Mouse (Mus musculus): ENCODE measurements around the gene Chn2. TPM values are rescaled to one million over a fixed set of nuclear protein-coding genes. Genes with fewer than 3 reads are reported as not detected.

Chn2 gene
- total and polyA plus RNA-seq, 3 experiments, result not detected

DNA sequence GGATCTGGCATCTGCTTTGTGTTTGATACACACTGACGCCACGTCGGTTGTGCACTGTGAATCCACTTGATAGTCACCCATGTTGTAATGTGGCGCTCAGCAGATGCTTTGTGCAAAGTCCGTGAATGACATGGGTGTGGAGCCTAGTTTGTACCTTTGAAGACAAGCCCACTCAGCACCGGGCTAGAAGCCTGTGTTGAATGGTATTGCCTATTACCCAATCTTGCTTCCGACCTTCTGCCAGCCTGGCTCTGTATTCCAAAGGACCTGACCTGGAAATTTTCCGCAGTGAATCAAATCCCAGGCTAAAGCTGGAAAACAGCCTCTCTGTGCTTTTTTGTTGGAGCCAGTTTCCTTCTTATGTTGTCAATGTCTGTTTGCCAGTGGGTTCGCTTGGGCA, 197.1 kb downstream of the Chn2 start:
- TF ChIP-seq BHLHE40 (IDR thresholded peaks at IDR 0.05; ENCODE audit: borderline replicate concordance, low read depth, low read length) (no peak), ZKSCAN1 (IDR thresholded peaks at IDR 0.05; ENCODE audit: low read depth, low read length) (no peak), USF1 (IDR thresholded peaks at IDR 0.05; ENCODE audit: low read depth, low read length) (no peak), RAD21 (IDR thresholded peaks at IDR 0.05; ENCODE audit: low read depth, low read length) (no peak), ETS1 (IDR thresholded peaks at IDR 0.05; ENCODE audit: low read depth, low read length) (no peak), E2F4 (IDR thresholded peaks at IDR 0.05; ENCODE audit: borderline replicate concordance, low read depth, low read length) (no peak), MEF2A (IDR thresholded peaks at IDR 0.05; ENCODE audit: extremely low read depth, insufficient replicate concordance, low read depth, low read length, poor library complexity, severe bottlenecking) (no peak), POLR2AphosphoS2 (IDR thresholded peaks at IDR 0.05; ENCODE audit: low read length) (no peak), MXI1 (IDR thresholded peaks at IDR 0.05; ENCODE audit: low read depth, low read length) (no peak), KAT2A (conservative IDR thresholded peaks at IDR 0.05; ENCODE audit: low read depth, low read length) (no peak), UBTF (IDR thresholded peaks at IDR 0.05; ENCODE audit: borderline replicate concordance, insufficient read depth, low read depth, low read length) (no peak), MAX (IDR thresholded peaks at IDR 0.05; ENCODE audit: low read length) (no peak), TCF12 (IDR thresholded peaks at IDR 0.05; ENCODE audit: low read depth, low read length) (no peak), CHD2 (IDR thresholded peaks at IDR 0.05; ENCODE audit: low read length) (no peak), MAFK (IDR thresholded peaks at IDR 0.05; ENCODE audit: borderline replicate concordance, low read depth, low read length) (no peak), POLR2A (IDR thresholded peaks at IDR 0.05; ENCODE audit: control insufficient read depth in 1 of 2, insufficient read depth in 1 of 2, low read depth in 1 of 2, low read length in 2 of 2, poor library complexity in 1 of 2) (no peak), MYC (IDR thresholded peaks at IDR 0.05; ENCODE audit: low read depth, low read length) (no peak), GABPA (IDR thresholded peaks at IDR 0.05; ENCODE audit: low read depth, low read length) (no peak), MAZ (IDR thresholded peaks at IDR 0.05; ENCODE audit: low read depth, low read length) (no peak), HCFC1 (IDR thresholded peaks at IDR 0.05; ENCODE audit: low read depth, low read length) (no peak)
- Histone ChIP-seq H3K79me2 (ENCODE audit: control insufficient read depth, insufficient read depth, low read length, poor library complexity) (no peaks in the 10 kb centered on the region), H3K27ac (ENCODE audit: control insufficient read depth, low read depth, low read length) (no peak overlapping the region), H3K9ac (ENCODE audit: control insufficient read depth, low read depth, low read length, poor library complexity, severe bottlenecking) (no peak overlapping the region), H3K4me3 (ENCODE audit: control insufficient read depth in 1 of 2, insufficient read depth in 1 of 2, low read depth in 2 of 2, low read length in 2 of 2) (no peak overlapping the region), H3K4me1 (ENCODE audit: control insufficient read depth in 1 of 2, insufficient read depth in 2 of 2, low read length in 2 of 2) (no peaks in the 10 kb centered on the region), H3K9me3 (replicated peaks; ENCODE audit: insufficient read depth, low read length) (no peaks in the 10 kb centered on the region), H3K27me3 (ENCODE audit: control insufficient read depth in 1 of 2, insufficient read depth in 2 of 2, low read length in 2 of 2) (no peaks in the 10 kb centered on the region), H3K36me3 (ENCODE audit: control insufficient read depth in 1 of 2, insufficient read depth in 2 of 2, low read length in 2 of 2) (no peaks in the 10 kb centered on the region)
- no peak for DNase-seq (ENCODE audit: low read depth, low spot score)

DNA sequence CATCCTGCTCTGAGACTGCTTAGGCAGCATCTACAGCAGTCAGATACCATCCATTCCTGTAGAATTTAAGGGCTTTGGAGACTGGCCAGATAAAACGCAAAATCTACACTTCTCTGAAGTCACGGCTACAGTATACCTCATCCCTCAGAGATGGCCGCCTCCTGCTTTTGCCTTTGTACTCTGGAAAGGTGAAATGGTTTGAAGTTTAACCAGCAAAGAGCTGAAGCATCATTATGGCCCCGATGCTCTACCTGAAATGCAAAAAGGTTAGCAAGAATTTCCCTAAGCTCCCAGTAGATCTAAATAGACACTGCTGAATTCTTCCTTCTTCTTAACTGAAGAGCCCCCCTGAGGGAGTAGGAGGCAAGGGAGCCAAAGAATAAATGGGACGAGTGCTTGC, 202.4 kb downstream of the Chn2 start:
- Histone ChIP-seq H3K36me3 (ENCODE audit: control insufficient read depth in 1 of 2, insufficient read depth in 2 of 2, low read length in 2 of 2) (no peaks in the 10 kb centered on the region), H3K27ac (ENCODE audit: control insufficient read depth, low read depth, low read length) (no peak overlapping the region), H3K4me3 (ENCODE audit: control insufficient read depth in 1 of 2, insufficient read depth in 1 of 2, low read depth in 2 of 2, low read length in 2 of 2) (no peak overlapping the region), H3K4me1 (ENCODE audit: control insufficient read depth in 1 of 2, insufficient read depth in 2 of 2, low read length in 2 of 2) (no peaks in the 10 kb centered on the region), H3K9me3 (replicated peaks; ENCODE audit: insufficient read depth, low read length) (no peaks in the 10 kb centered on the region), H3K9ac (ENCODE audit: control insufficient read depth, low read depth, low read length, poor library complexity, severe bottlenecking) (no peak overlapping the region), H3K79me2 (ENCODE audit: control insufficient read depth, insufficient read depth, low read length, poor library complexity) (no peaks in the 10 kb centered on the region), H3K27me3 (ENCODE audit: control insufficient read depth in 1 of 2, insufficient read depth in 2 of 2, low read length in 2 of 2) (no peaks in the 10 kb centered on the region)
- DNase-seq (ENCODE audit: low read depth, low spot score), result no peak
- TF ChIP-seq ZC3H11A (IDR thresholded peaks at IDR 0.05; ENCODE audit: low read depth, low read length) (no peak), USF1 (IDR thresholded peaks at IDR 0.05; ENCODE audit: low read depth, low read length) (no peak), HCFC1 (IDR thresholded peaks at IDR 0.05; ENCODE audit: low read depth, low read length) (no peak), MYB (IDR thresholded peaks at IDR 0.05; ENCODE audit: low read depth, low read length) (no peak), GABPA (IDR thresholded peaks at IDR 0.05; ENCODE audit: low read depth, low read length) (no peak), SMC3 (IDR thresholded peaks at IDR 0.05; ENCODE audit: low read depth, low read length) (no peak), POLR2AphosphoS2 (IDR thresholded peaks at IDR 0.05; ENCODE audit: low read length) (no peak), NRF1 (IDR thresholded peaks at IDR 0.05; ENCODE audit: insufficient read depth, low read depth, low read length, poor library complexity, severe bottlenecking) (no peak), EP300 (IDR thresholded peaks at IDR 0.05; ENCODE audit: low read depth in 1 of 2, low read length in 2 of 2) (no peak), BHLHE40 (IDR thresholded peaks at IDR 0.05; ENCODE audit: borderline replicate concordance, low read depth, low read length) (no peak), MYC (IDR thresholded peaks at IDR 0.05; ENCODE audit: low read depth, low read length) (no peak)
